Mouse (Mus musculus) limb, embryonic 12.5 days (tissue): Measurements from ENCODE around the gene Tiparp. TPM values are rescaled to one million over a fixed set of nuclear protein-coding genes. Genes with fewer than 3 reads are reported as not detected.
A peak's percentile ranks its signal among the peaks of the same experiment; 100 is the strongest.

ENCODE experiments used
- ATAC-seq: fragments of 200-750 bp; cut with Nextera tagmentation; 2 replicates; pipeline ENCODE4 v1.8.0; 2017; ENCODE audit warnings: low read depth, moderate TSS enrichment; ENCODE audit not compliant: insufficient number of reproducible peaks, insufficient read depth, low FRiP score, low TSS enrichment
- H3K27ac ChIP-seq: fragments of 300-500 bp; sonication (generic); 2 replicates; pipeline ENCODE4 v1.5.1; 2016; ENCODE audit warnings: mild to moderate bottlenecking, moderate library complexity
- H3K27me3 ChIP-seq: fragments of 300-500 bp; sonication (generic); 2 replicates; pipeline ENCODE4 v1.6.1; 2016; ENCODE audit warnings: mild to moderate bottlenecking, moderate library complexity
- H3K36me3 ChIP-seq: fragments of 300-500 bp; sonication (generic); 2 replicates; pipeline ENCODE4 v1.6.1; 2016; ENCODE audit warnings: mild to moderate bottlenecking, moderate library complexity
- H3K4me1 ChIP-seq: fragments of 300-500 bp; sonication (generic); replicated peaks from 2 replicates; pipeline ENCODE4 v1.6.1; 2016
- H3K4me2 ChIP-seq: fragments of 300-500 bp; sonication (generic); 2 replicates; pipeline ENCODE4 v1.6.1; 2016; ENCODE audit warnings: mild to moderate bottlenecking, moderate library complexity
- H3K4me3 ChIP-seq: fragments of 300-500 bp; sonication (generic); replicated peaks from 2 replicates; pipeline ENCODE4 v1.5.1; 2016; ENCODE audit warnings: mild to moderate bottlenecking
- H3K9ac ChIP-seq: fragments of 300-500 bp; sonication (generic); replicated peaks from 2 replicates; pipeline ENCODE4 v1.6.1; 2016; ENCODE audit warnings: mild to moderate bottlenecking, moderate library complexity
- H3K9me3 ChIP-seq: fragments of 300-500 bp; sonication (generic); 2 replicates; pipeline ENCODE4 v1.6.1; 2016; ENCODE audit warnings: mild to moderate bottlenecking, moderate library complexity
- WGBS: fragments of 180-500 bp; shearing (Covaris S2); methylation state at CpG from one replicate; pipeline ENCODE4 v1.1.7; 2016; 5-methylcytosine and 5-hydroxymethylcytosine counted together
- polyA plus RNA-seq: library from polyadenylated mRNA; unstranded; fragments of >200 nt; fragmentation: Nextera tagmentation; extraction: Ambion mirVana; gene quantifications from 2 replicates; pipeline ENCODE4 v1.2.1, GENCODE M21; 2016

Tiparp gene
- polyA plus RNA-seq, 1 experiment from 2014 or later, result 26.8 TPM

GRCm38 (mm10) chr3:65562694-65563093 lies 34.5 kb downstream of the Tiparp start:
- H3K4me3 ChIP-seq, result no peak overlapping the region
- H3K9me3 ChIP-seq, result no peaks in the 10 kb centered on the region
- ATAC-seq, result no peak
- H3K36me3 ChIP-seq, result no peaks in the 10 kb centered on the region
- 87% methylated on average over 3 of the region's 3 CpGs for WGBS
- no peak overlapping the region for H3K27ac ChIP-seq
- H3K9ac ChIP-seq, result no peak overlapping the region
- 0 out of 2 replicates have a peak, but pooled peaks cover 9% of the 10 kb centered on the region for H3K4me1 ChIP-seq
- no peak overlapping the region for H3K4me2 ChIP-seq
- no peaks in the 10 kb centered on the region for H3K27me3 ChIP-seq

- Histone ChIP-seq H3K4me1 (0 out of 2 replicates have a peak, but pooled peaks cover 9% of the 10 kb centered on the region), H3K4me2 (no peak overlapping the region), H3K27ac (no peak overlapping the region), H3K9ac (no peak overlapping the region), H3K27me3 (no peaks in the 10 kb centered on the region), H3K36me3 (no peaks in the 10 kb centered on the region), H3K4me3 (no peak overlapping the region), H3K9me3 (no peaks in the 10 kb centered on the region)
- WGBS, result 61% methylated on average over 6 of the region's 6 CpGs
- ATAC-seq, result no peak
Observed at GRCm38 (mm10) chr3:65563926-65564624, 35.9 kb downstream of the Tiparp start.

- Histone ChIP-seq H3K9ac (no peak overlapping the region), H3K4me2 (no peak overlapping the region), H3K4me1 (0 out of 2 replicates have a peak, but pooled peaks cover 9% of the 10 kb centered on the region), H3K27ac (no peak overlapping the region), H3K4me3 (no peak overlapping the region), H3K9me3 (no peaks in the 10 kb centered on the region), H3K36me3 (no peaks in the 10 kb centered on the region), H3K27me3 (no peaks in the 10 kb centered on the region)
- no peak for ATAC-seq
- WGBS, result 60% methylated on average over 9 of the region's 9 CpGs
Observed at GRCm38 (mm10) chr3:65565632-65566300, 37.6 kb downstream of the Tiparp start.

GRCm38 (mm10) chr3:65569941-65570340 lies 41.7 kb downstream of the Tiparp start:
- Histone ChIP-seq H3K4me3 (no peak overlapping the region), H3K4me1 (0 out of 2 replicates have a peak, but pooled peaks cover 9% of the 10 kb centered on the region), H3K9me3 (no peaks in the 10 kb centered on the region), H3K4me2 (no peak overlapping the region), H3K27ac (no peak overlapping the region), H3K27me3 (no peaks in the 10 kb centered on the region), H3K9ac (no peak overlapping the region), H3K36me3 (no peaks in the 10 kb centered on the region)
- ATAC-seq, result no peak

GRCm38 (mm10) chr3:65573516-65573915 lies 45.3 kb downstream of the Tiparp start:
- H3K36me3 ChIP-seq, result no peaks in the 10 kb centered on the region
- WGBS, result 65% methylated on average over 3 of the region's 3 CpGs
- H3K4me3 ChIP-seq, result no peak overlapping the region
- no peaks in the 10 kb centered on the region for H3K4me1 ChIP-seq
- no peak for ATAC-seq
- H3K9ac ChIP-seq, result no peak overlapping the region
- no peak overlapping the region for H3K4me2 ChIP-seq
- no peaks in the 10 kb centered on the region for H3K27me3 ChIP-seq
- H3K27ac ChIP-seq, result no peak overlapping the region
- H3K9me3 ChIP-seq, result no peaks in the 10 kb centered on the region

GRCm38 (mm10) chr3:65577602-65578001 lies 49.4 kb downstream of the Tiparp start:
- H3K36me3 ChIP-seq, result no peaks in the 10 kb centered on the region
- no peak overlapping the region for H3K4me3 ChIP-seq
- ATAC-seq, result no peak
- H3K9me3 ChIP-seq, result no peaks in the 10 kb centered on the region
- no peaks in the 10 kb centered on the region for H3K27me3 ChIP-seq
- H3K4me1 ChIP-seq, result no peaks in the 10 kb centered on the region
- H3K9ac ChIP-seq, result no peak overlapping the region
- no peak overlapping the region for H3K27ac ChIP-seq
- WGBS, result 82% methylated on average over 3 of the region's 3 CpGs
- H3K4me2 ChIP-seq, result no peak overlapping the region

- H3K36me3 ChIP-seq, result no peaks in the 10 kb centered on the region
- H3K9me3 ChIP-seq, result no peaks in the 10 kb centered on the region
Observed at GRCm38 (mm10) chr3:65579260-65579921, 51.2 kb downstream of the Tiparp start.

GRCm38 (mm10) chr3:65581596-65581995 lies 53.4 kb downstream of the Tiparp start:
- Histone ChIP-seq H3K27me3 (no peaks in the 10 kb centered on the region; the same call in 1 of the 2 replicates), H3K9ac (no peak overlapping the region), H3K4me2 (no peak overlapping the region), H3K9me3 (no peaks in the 10 kb centered on the region), H3K4me3 (no peak overlapping the region), H3K4me1 (peaks cover 11% of the 10 kb centered on the region), H3K27ac (no peak overlapping the region), H3K36me3 (no peaks in the 10 kb centered on the region)
- no peak for ATAC-seq
- WGBS, result 85% methylated on average over 4 of the region's 4 CpGs

More at GRCm38 (mm10) chr3:65579260-65579921, 51.2 kb downstream of the Tiparp start:
- no peak overlapping the region for H3K9ac ChIP-seq
- no peaks in the 10 kb centered on the region for H3K27me3 ChIP-seq
- no peaks in the 10 kb centered on the region for H3K4me1 ChIP-seq
- H3K27ac ChIP-seq, result no peak overlapping the region
- no peak overlapping the region for H3K4me3 ChIP-seq
- WGBS, result 83% methylated on average over 12 of the region's 12 CpGs
- no peak for ATAC-seq
- no peak overlapping the region for H3K4me2 ChIP-seq

- H3K4me3 ChIP-seq, result no peak overlapping the region
- no peaks in the 10 kb centered on the region; the same call in 1 of the 2 replicates for H3K27me3 ChIP-seq
- no peaks in the 10 kb centered on the region for H3K9me3 ChIP-seq
- H3K36me3 ChIP-seq, result no peaks in the 10 kb centered on the region
- H3K4me1 ChIP-seq, result peaks cover 31% of the 10 kb centered on the region
- ATAC-seq, result no peak
- no peak overlapping the region for H3K27ac ChIP-seq
- H3K4me2 ChIP-seq, result no peak overlapping the region
- WGBS, result 77% methylated on average over 1 of the region's 1 CpGs
- H3K9ac ChIP-seq, result no peak overlapping the region
Observed at GRCm38 (mm10) chr3:65584329-65584728, 56.1 kb downstream of the Tiparp start.

DNA sequence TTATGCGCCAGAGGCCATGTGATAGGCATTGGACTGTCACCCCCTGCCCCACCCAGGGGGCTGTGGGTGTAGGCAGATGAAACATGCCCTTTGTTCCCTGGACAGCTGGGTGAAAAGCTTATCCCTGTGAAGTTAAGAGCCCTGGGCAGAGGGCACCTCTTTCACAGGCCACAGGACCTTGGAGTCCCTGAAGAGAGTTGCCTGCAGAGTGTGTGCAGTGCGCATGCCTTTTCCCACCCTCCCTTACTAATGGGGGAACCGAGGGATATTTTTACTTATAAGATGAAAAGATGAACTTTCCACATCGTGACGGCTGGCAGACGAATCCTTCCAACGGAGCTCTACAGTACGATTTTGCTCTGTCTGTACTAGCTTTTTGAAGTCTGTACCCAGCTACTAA lies 57.1 kb downstream of the Tiparp start:
- H3K9ac ChIP-seq, result no peak overlapping the region
- peaks cover 31% of the 10 kb centered on the region for H3K4me1 ChIP-seq
- no peaks in the 10 kb centered on the region for H3K9me3 ChIP-seq
- H3K4me2 ChIP-seq, result no peak overlapping the region
- no peak overlapping the region for H3K4me3 ChIP-seq
- no peaks in the 10 kb centered on the region for H3K36me3 ChIP-seq
- no peaks in the 10 kb centered on the region; the same call in 1 of the 2 replicates for H3K27me3 ChIP-seq
- no peak overlapping the region for H3K27ac ChIP-seq
- no peak for ATAC-seq
- 74% methylated on average over 8 of the region's 8 CpGs for WGBS

DNA sequence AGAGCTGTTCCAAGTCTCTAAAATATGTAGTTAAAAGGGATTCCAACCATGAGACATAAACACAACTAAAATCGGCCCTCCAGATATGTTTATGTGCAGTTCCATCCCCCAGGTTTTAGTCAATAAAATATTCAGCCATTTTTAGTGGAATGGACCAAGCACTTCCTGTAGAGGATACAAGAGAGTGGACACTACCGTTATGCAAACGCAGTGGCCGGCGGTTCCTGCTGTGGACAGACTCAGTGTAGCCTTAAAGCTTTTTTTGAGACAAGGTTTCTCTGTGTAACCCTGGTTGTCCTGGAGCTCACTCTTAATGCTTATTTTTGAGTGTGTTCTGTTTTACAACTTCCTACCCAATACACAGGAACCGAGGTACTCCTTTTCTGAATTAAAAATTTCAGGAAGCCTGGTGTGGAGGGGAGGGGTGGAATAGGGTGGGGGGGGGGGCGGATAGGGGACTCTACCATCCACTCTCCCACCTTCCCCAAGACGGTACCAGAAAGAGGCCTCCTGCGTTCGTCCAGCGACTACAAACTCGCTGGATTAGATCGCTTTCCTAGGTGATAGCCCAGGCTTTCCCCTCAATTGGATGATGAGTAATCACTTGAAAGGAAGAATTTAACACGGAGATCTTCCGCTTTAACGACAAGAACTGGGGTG lies 57.7 kb downstream of the Tiparp start:
- 0 out of 2 replicates have a peak, but pooled peaks have one; percentile 44 for ATAC-seq
- H3K36me3 ChIP-seq, result no peaks in the 10 kb centered on the region
- peak overlapping the region; percentile 54 for H3K4me2 ChIP-seq
- H3K27ac ChIP-seq, result no peak overlapping the region
- H3K4me3 ChIP-seq, result peak overlapping the region; percentile 27
- H3K27me3 ChIP-seq, result no peaks in the 10 kb centered on the region; the same call in 1 of the 2 replicates
- WGBS, result 30% methylated on average over 16 of the region's 16 CpGs
- peaks cover 31% of the 10 kb centered on the region for H3K4me1 ChIP-seq
- no peaks in the 10 kb centered on the region for H3K9me3 ChIP-seq
- peak overlapping the region; percentile 40 for H3K9ac ChIP-seq
